Mouse (Mus musculus): ENCODE results near the gene Fkbp6. TPM values are rescaled to one million over a fixed set of nuclear protein-coding genes. Genes with fewer than 3 reads are reported as not detected.

The Fkbp6 gene
- polyA plus RNA-seq, 1 experiment from 2014 or later: not detected

DNA sequence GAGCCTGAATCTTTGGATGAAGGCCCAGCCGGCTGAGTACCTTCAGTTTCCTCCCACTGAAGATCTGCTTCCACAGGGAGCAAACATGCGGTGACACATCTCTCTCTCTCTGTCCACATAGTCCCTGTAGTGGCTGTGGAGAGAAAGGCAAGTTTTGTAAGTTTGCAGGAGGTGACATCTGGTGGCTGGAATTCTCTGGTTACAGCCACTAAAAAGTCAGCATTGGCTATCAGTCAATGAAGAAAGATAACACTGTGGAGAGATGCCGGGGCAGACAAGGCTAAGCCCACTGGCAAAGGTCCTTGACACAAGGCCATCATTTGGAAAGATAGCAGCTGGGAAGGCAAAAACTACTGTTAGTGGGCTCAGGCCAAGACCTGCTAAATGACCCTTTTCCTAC, 12.3 kb downstream of the Fkbp6 start:
- H3K4me2 ChIP-seq (replicated peaks; ENCODE audit: low read depth, low read length): no peak overlapping the region
- H3K36me3 ChIP-seq (ENCODE audit: control insufficient read depth, insufficient read depth, low read length): no peaks in the 10 kb centered on the region
- no peak overlapping the region for H3K9ac ChIP-seq (ENCODE audit: low read depth, low read length)
- H3K27ac ChIP-seq (ENCODE audit: low read depth, low read length): no peak overlapping the region
- H3K27me3 ChIP-seq (ENCODE audit: control insufficient read depth, insufficient read depth, low read length): no peaks in the 10 kb centered on the region
- H3K9me3 ChIP-seq (ENCODE audit: control insufficient read depth, low read length): no peaks in the 10 kb centered on the region
- ATAC-seq (ENCODE audit: low FRiP score, low TSS enrichment): no peak
- no peak overlapping the region for H3K4me3 ChIP-seq (ENCODE audit: low read length)
- H3K4me1 ChIP-seq (ENCODE audit: control insufficient read depth, insufficient read depth, low read length): no peaks in the 10 kb centered on the region
- WGBS: 33% methylated on average over 3 of the region's 3 CpGs

- WGBS: 87% methylated on average over 6 of the region's 6 CpGs
Observed at GRCm38 (mm10) chr5:135331161-135331560, 18.7 kb downstream of the Fkbp6 start.

DNA sequence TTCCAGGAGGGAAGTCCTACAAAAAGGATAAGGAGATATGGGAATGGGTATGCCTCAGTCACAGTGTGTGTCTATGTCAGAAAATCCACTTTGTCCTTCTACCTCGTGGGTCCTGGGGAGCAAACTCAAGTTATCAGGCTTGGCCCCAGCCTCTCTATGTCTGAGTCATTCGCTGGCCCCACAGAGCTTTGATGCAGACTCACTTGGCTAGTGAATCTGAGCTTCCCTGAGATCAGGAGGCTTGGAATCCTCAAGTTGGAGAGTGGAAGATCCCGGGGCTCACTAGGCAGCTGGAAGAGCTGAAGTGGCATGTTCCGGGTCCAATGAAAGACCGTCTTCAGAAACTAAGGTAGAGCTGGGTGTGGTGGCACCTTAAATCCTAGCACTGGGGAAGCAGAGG, 19.6 kb downstream of the Fkbp6 start:
- Histone ChIP-seq H3K4me3 (ENCODE audit: low read length) (no peak overlapping the region), H3K27ac (ENCODE audit: low read depth, low read length) (no peak overlapping the region), H3K36me3 (ENCODE audit: control insufficient read depth, insufficient read depth, low read length) (no peaks in the 10 kb centered on the region), H3K9ac (ENCODE audit: low read depth, low read length) (no peak overlapping the region), H3K27me3 (ENCODE audit: control insufficient read depth, insufficient read depth, low read length) (no peaks in the 10 kb centered on the region), H3K4me2 (replicated peaks; ENCODE audit: low read depth, low read length) (no peak overlapping the region), H3K4me1 (ENCODE audit: control insufficient read depth, insufficient read depth, low read length) (no peaks in the 10 kb centered on the region), H3K9me3 (ENCODE audit: control insufficient read depth, low read length) (no peaks in the 10 kb centered on the region)
- WGBS: 88% methylated on average over 5 of the region's 5 CpGs
- ATAC-seq (ENCODE audit: low FRiP score, low TSS enrichment): no peak

More at GRCm38 (mm10) chr5:135331161-135331560, 18.7 kb downstream of the Fkbp6 start:
- H3K36me3 ChIP-seq (ENCODE audit: control insufficient read depth, insufficient read depth, low read length): no peaks in the 10 kb centered on the region
- ATAC-seq (ENCODE audit: low FRiP score, low TSS enrichment): no peak
- H3K4me2 ChIP-seq (replicated peaks; ENCODE audit: low read depth, low read length): no peak overlapping the region
- H3K27me3 ChIP-seq (ENCODE audit: control insufficient read depth, insufficient read depth, low read length): no peaks in the 10 kb centered on the region
- H3K9me3 ChIP-seq (ENCODE audit: control insufficient read depth, low read length): no peaks in the 10 kb centered on the region
- no peak overlapping the region for H3K9ac ChIP-seq (ENCODE audit: low read depth, low read length)
- H3K27ac ChIP-seq (ENCODE audit: low read depth, low read length): no peak overlapping the region
- H3K4me3 ChIP-seq (ENCODE audit: low read length): no peak overlapping the region
- no peaks in the 10 kb centered on the region for H3K4me1 ChIP-seq (ENCODE audit: control insufficient read depth, insufficient read depth, low read length)

GRCm38 (mm10) chr5:135329471-135329870, 20.4 kb downstream of the Fkbp6 start:
- Histone ChIP-seq H3K4me1 (ENCODE audit: control insufficient read depth, insufficient read depth, low read length) (no peaks in the 10 kb centered on the region), H3K4me2 (replicated peaks; ENCODE audit: low read depth, low read length) (no peak overlapping the region), H3K9ac (ENCODE audit: low read depth, low read length) (no peak overlapping the region), H3K36me3 (ENCODE audit: control insufficient read depth, insufficient read depth, low read length) (no peaks in the 10 kb centered on the region), H3K9me3 (ENCODE audit: control insufficient read depth, low read length) (no peaks in the 10 kb centered on the region), H3K27me3 (ENCODE audit: control insufficient read depth, insufficient read depth, low read length) (no peaks in the 10 kb centered on the region), H3K27ac (ENCODE audit: low read depth, low read length) (no peak overlapping the region), H3K4me3 (ENCODE audit: low read length) (no peak overlapping the region)
- WGBS: 82% methylated on average over 4 of the region's 4 CpGs
- no peak for ATAC-seq (ENCODE audit: low FRiP score, low TSS enrichment)

- Histone ChIP-seq H3K36me3 (ENCODE audit: control insufficient read depth, insufficient read depth, low read length) (no peaks in the 10 kb centered on the region), H3K27me3 (ENCODE audit: control insufficient read depth, insufficient read depth, low read length) (no peaks in the 10 kb centered on the region), H3K4me1 (ENCODE audit: control insufficient read depth, insufficient read depth, low read length) (no peaks in the 10 kb centered on the region), H3K4me3 (ENCODE audit: low read length) (no peak overlapping the region), H3K9me3 (ENCODE audit: control insufficient read depth, low read length) (no peaks in the 10 kb centered on the region), H3K4me2 (replicated peaks; ENCODE audit: low read depth, low read length) (no peak overlapping the region), H3K9ac (ENCODE audit: low read depth, low read length) (no peak overlapping the region), H3K27ac (ENCODE audit: low read depth, low read length) (no peak overlapping the region)
- ATAC-seq (ENCODE audit: low FRiP score, low TSS enrichment): no peak
- WGBS: 21% methylated on average over 3 of the region's 3 CpGs
Observed at GRCm38 (mm10) chr5:135326121-135326659, 23.7 kb downstream of the Fkbp6 start.

DNA sequence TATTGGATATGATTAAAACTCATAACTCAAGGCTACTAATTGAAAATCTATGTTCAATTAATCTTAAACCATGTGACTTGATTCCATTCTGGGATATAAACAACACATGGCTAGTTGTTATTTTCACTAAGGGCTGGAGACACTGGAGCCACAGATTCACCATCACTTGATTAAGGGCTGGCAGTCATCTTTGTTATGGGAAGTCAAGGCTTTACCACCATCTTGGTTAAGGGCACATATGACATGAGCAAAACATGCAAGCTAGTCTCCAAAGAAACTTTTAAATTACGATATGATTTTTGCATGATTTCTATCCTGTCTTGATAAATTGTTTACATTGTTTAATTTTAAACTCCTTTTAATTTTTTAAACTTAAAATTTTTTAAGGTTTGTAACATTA, 27.6 kb downstream of the Fkbp6 start:
- H3K4me3 ChIP-seq (ENCODE audit: low read length): no peak overlapping the region
- no peak overlapping the region for H3K4me2 ChIP-seq (replicated peaks; ENCODE audit: low read depth, low read length)
- no peak overlapping the region for H3K9ac ChIP-seq (ENCODE audit: low read depth, low read length)
- H3K4me1 ChIP-seq (ENCODE audit: control insufficient read depth, insufficient read depth, low read length): no peaks in the 10 kb centered on the region
- H3K36me3 ChIP-seq (ENCODE audit: control insufficient read depth, insufficient read depth, low read length): no peaks in the 10 kb centered on the region
- H3K27ac ChIP-seq (ENCODE audit: low read depth, low read length): no peak overlapping the region
- ATAC-seq (ENCODE audit: low FRiP score, low TSS enrichment): no peak
- no peaks in the 10 kb centered on the region for H3K9me3 ChIP-seq (ENCODE audit: control insufficient read depth, low read length)
- H3K27me3 ChIP-seq (ENCODE audit: control insufficient read depth, insufficient read depth, low read length): no peaks in the 10 kb centered on the region
- 78% methylated on average over 1 of the region's 1 CpGs for WGBS

DNA sequence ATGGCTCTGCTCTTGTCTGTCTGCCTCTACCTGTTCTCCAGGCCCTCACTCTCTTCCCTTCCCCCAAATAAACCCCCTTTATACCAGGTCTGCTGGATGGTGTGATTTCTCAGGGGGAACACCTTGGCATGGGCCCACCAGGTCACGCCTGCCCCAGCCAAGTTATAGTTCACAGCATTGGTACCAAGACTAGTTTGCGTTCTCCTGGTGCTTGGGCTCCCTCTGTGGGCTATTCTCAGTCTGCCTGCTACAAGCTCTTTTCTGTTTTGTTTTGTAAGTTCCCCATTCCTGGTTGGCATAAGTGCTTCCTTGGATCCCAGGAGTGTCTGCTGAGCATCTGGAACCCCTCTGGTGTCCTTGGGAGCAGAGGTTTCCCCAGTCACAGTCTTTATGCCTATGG, 30.0 kb downstream of the Fkbp6 start:
- WGBS: 75% methylated on average over 2 of the region's 2 CpGs
- H3K4me3 ChIP-seq (ENCODE audit: low read length): no peak overlapping the region
- no peaks in the 10 kb centered on the region for H3K27me3 ChIP-seq (ENCODE audit: control insufficient read depth, insufficient read depth, low read length)
- no peak overlapping the region for H3K27ac ChIP-seq (ENCODE audit: low read depth, low read length)
- no peak for ATAC-seq (ENCODE audit: low FRiP score, low TSS enrichment)
- H3K9me3 ChIP-seq (ENCODE audit: control insufficient read depth, low read length): no peaks in the 10 kb centered on the region
- no peak overlapping the region for H3K9ac ChIP-seq (ENCODE audit: low read depth, low read length)
- H3K4me2 ChIP-seq (replicated peaks; ENCODE audit: low read depth, low read length): no peak overlapping the region
- H3K36me3 ChIP-seq (ENCODE audit: control insufficient read depth, insufficient read depth, low read length): no peaks in the 10 kb centered on the region
- no peaks in the 10 kb centered on the region for H3K4me1 ChIP-seq (ENCODE audit: control insufficient read depth, insufficient read depth, low read length)

- Histone ChIP-seq H3K27ac (ENCODE audit: low read depth, low read length) (no peak overlapping the region), H3K4me2 (replicated peaks; ENCODE audit: low read depth, low read length) (no peak overlapping the region), H3K9me3 (ENCODE audit: control insufficient read depth, low read length) (no peaks in the 10 kb centered on the region), H3K27me3 (ENCODE audit: control insufficient read depth, insufficient read depth, low read length) (no peaks in the 10 kb centered on the region), H3K9ac (ENCODE audit: low read depth, low read length) (no peak overlapping the region), H3K4me1 (ENCODE audit: control insufficient read depth, insufficient read depth, low read length) (no peaks in the 10 kb centered on the region), H3K4me3 (ENCODE audit: low read length) (no peak overlapping the region), H3K36me3 (ENCODE audit: control insufficient read depth, insufficient read depth, low read length) (no peaks in the 10 kb centered on the region)
- 72% methylated on average over 3 of the region's 3 CpGs for WGBS
- no peak for ATAC-seq (ENCODE audit: low FRiP score, low TSS enrichment)
Observed at GRCm38 (mm10) chr5:135316177-135316576, 33.7 kb downstream of the Fkbp6 start.

- ATAC-seq (ENCODE audit: low FRiP score, low TSS enrichment): no peak
- H3K4me3 ChIP-seq (ENCODE audit: low read length): no peak overlapping the region
- H3K27me3 ChIP-seq (ENCODE audit: control insufficient read depth, insufficient read depth, low read length): no peaks in the 10 kb centered on the region; the same call in 1 of the 2 replicates
- H3K9ac ChIP-seq (ENCODE audit: low read depth, low read length): no peak overlapping the region
- H3K4me1 ChIP-seq (ENCODE audit: control insufficient read depth, insufficient read depth, low read length): no peaks in the 10 kb centered on the region
- 49% methylated on average over 10 of the region's 10 CpGs for WGBS
- no peaks in the 10 kb centered on the region for H3K9me3 ChIP-seq (ENCODE audit: control insufficient read depth, low read length)
- H3K4me2 ChIP-seq (replicated peaks; ENCODE audit: low read depth, low read length): no peak overlapping the region
- H3K27ac ChIP-seq (ENCODE audit: low read depth, low read length): no peak overlapping the region
- no peaks in the 10 kb centered on the region for H3K36me3 ChIP-seq (ENCODE audit: control insufficient read depth, insufficient read depth, low read length)
Observed at GRCm38 (mm10) chr5:135306321-135306965, 43.4 kb downstream of the Fkbp6 start.
